Mouse (Mus musculus) limb, embryonic 12.5 days (tissue): ENCODE measurements around the gene Tfip11. TPM values are rescaled to one million over a fixed set of nuclear protein-coding genes. Genes with fewer than 3 reads are reported as not detected.
A peak's percentile ranks its signal among the peaks of the same experiment; 100 is the strongest.

Experiments used
- ATAC-seq: fragments of 200-750 bp; cut with Nextera tagmentation; 2 replicates; pipeline ENCODE4 v1.8.0; 2017; ENCODE audit warnings: low read depth, moderate TSS enrichment; ENCODE audit not compliant: insufficient number of reproducible peaks, insufficient read depth, low FRiP score, low TSS enrichment
- H3K27ac ChIP-seq: fragments of 300-500 bp; sonication (generic); 2 replicates; pipeline ENCODE4 v1.5.1; 2016; ENCODE audit warnings: mild to moderate bottlenecking, moderate library complexity
- H3K27me3 ChIP-seq: fragments of 300-500 bp; sonication (generic); 2 replicates; pipeline ENCODE4 v1.6.1; 2016; ENCODE audit warnings: mild to moderate bottlenecking, moderate library complexity
- H3K36me3 ChIP-seq: fragments of 300-500 bp; sonication (generic); 2 replicates; pipeline ENCODE4 v1.6.1; 2016; ENCODE audit warnings: mild to moderate bottlenecking, moderate library complexity
- H3K4me1 ChIP-seq: fragments of 300-500 bp; sonication (generic); replicated peaks from 2 replicates; pipeline ENCODE4 v1.6.1; 2016
- H3K4me2 ChIP-seq: fragments of 300-500 bp; sonication (generic); 2 replicates; pipeline ENCODE4 v1.6.1; 2016; ENCODE audit warnings: mild to moderate bottlenecking, moderate library complexity
- H3K4me3 ChIP-seq: fragments of 300-500 bp; sonication (generic); replicated peaks from 2 replicates; pipeline ENCODE4 v1.5.1; 2016; ENCODE audit warnings: mild to moderate bottlenecking
- H3K9ac ChIP-seq: fragments of 300-500 bp; sonication (generic); replicated peaks from 2 replicates; pipeline ENCODE4 v1.6.1; 2016; ENCODE audit warnings: mild to moderate bottlenecking, moderate library complexity
- H3K9me3 ChIP-seq: fragments of 300-500 bp; sonication (generic); 2 replicates; pipeline ENCODE4 v1.6.1; 2016; ENCODE audit warnings: mild to moderate bottlenecking, moderate library complexity
- WGBS: fragments of 180-500 bp; shearing (Covaris S2); methylation state at CpG from one replicate; pipeline ENCODE4 v1.1.7; 2016; 5-methylcytosine and 5-hydroxymethylcytosine counted together
- polyA plus RNA-seq: library from polyadenylated mRNA; unstranded; fragments of >200 nt; fragmentation: Nextera tagmentation; extraction: Ambion mirVana; gene quantifications from 2 replicates; pipeline ENCODE4 v1.2.1, GENCODE M21; 2016

Tfip11 gene
- 38.2 and 41.5 TPM in 2 replicates for polyA plus RNA-seq

GRCm38 (mm10) chr5:112325546-112326445 is at the start of gene Tfip11:
Gene Tfip11 (plus strand): TSS chr5:112326358.
- peak within 1 kb of the TSS; percentile 71 for H3K9ac ChIP-seq
- H3K27me3 ChIP-seq = no peaks in the 10 kb centered on the region; the same call in 1 of the 2 replicates
- peak within 1 kb of the TSS; percentile 50; the same call in 1 of the 2 replicates for H3K27ac ChIP-seq
- no peaks in the 10 kb centered on the region for H3K9me3 ChIP-seq
- peaks cover 33% of the 10 kb centered on the region for H3K36me3 ChIP-seq
- peak; percentile 85 for ATAC-seq
- 8% methylated on average over 48 of the region's 48 CpGs for WGBS
- peak within 1 kb of the TSS; percentile 88 for H3K4me2 ChIP-seq
- H3K4me1 ChIP-seq = peaks cover 22% of the 10 kb centered on the region
- H3K4me3 ChIP-seq = peak within 1 kb of the TSS; percentile 98

- under 1% methylated on average over 24 of the region's 24 CpGs for WGBS
- peak; percentile 33 for ATAC-seq
- no peaks in the 10 kb centered on the region for H3K9me3 ChIP-seq
- no peaks in the 10 kb centered on the region for H3K36me3 ChIP-seq
- H3K27ac ChIP-seq = peak overlapping the region; percentile 75
- peak overlapping the region; percentile 74 for H3K9ac ChIP-seq
- H3K27me3 ChIP-seq = no peaks in the 10 kb centered on the region
- peaks cover 45% of the 10 kb centered on the region for H3K4me1 ChIP-seq
- peak overlapping the region; percentile 69 for H3K4me2 ChIP-seq
- peak overlapping the region; percentile 70 for H3K4me3 ChIP-seq
These were observed 49.2 kb upstream of the Tfip11 start for GRCm38 (mm10) chr5:112276907-112277348.

GRCm38 (mm10) chr5:112277906-112278470 is 48.2 kb upstream of the Tfip11 start:
- Histone ChIP-seq H3K4me2 (peak overlapping the region; percentile 69), H3K4me1 (peaks cover 53% of the 10 kb centered on the region), H3K27ac (no peak overlapping the region), H3K36me3 (no peaks in the 10 kb centered on the region), H3K4me3 (0 out of 2 replicates have a peak overlapping the region, but pooled peaks have one; percentile 70), H3K9ac (no peak overlapping the region), H3K9me3 (no peaks in the 10 kb centered on the region), H3K27me3 (no peaks in the 10 kb centered on the region)
- no peak for ATAC-seq
- WGBS = 92% methylated on average over 11 of the region's 11 CpGs

- Histone ChIP-seq H3K27ac (0 out of 2 replicates have a peak overlapping the region, but pooled peaks have one; percentile 23), H3K9ac (no peak overlapping the region), H3K9me3 (no peaks in the 10 kb centered on the region), H3K36me3 (0 out of 2 replicates have a peak, but pooled peaks cover 4% of the 10 kb centered on the region), H3K27me3 (no peaks in the 10 kb centered on the region), H3K4me3 (no peak overlapping the region), H3K4me1 (peaks cover 53% of the 10 kb centered on the region), H3K4me2 (no peak overlapping the region)
- 88% methylated on average over 17 of the region's 17 CpGs for WGBS
- ATAC-seq = no peak
These were observed 46.8 kb upstream of the Tfip11 start for GRCm38 (mm10) chr5:112279181-112280021.

GRCm38 (mm10) chr5:112280151-112280550 is 46.0 kb upstream of the Tfip11 start:
- H3K9me3 ChIP-seq = no peaks in the 10 kb centered on the region
- WGBS = 78% methylated on average over 7 of the region's 7 CpGs
- H3K9ac ChIP-seq = no peak overlapping the region
- H3K4me1 ChIP-seq = peaks cover 49% of the 10 kb centered on the region
- no peak for ATAC-seq
- H3K27me3 ChIP-seq = no peaks in the 10 kb centered on the region
- H3K27ac ChIP-seq = no peak overlapping the region
- H3K4me3 ChIP-seq = no peak overlapping the region
- no peak overlapping the region for H3K4me2 ChIP-seq
- 0 out of 2 replicates have a peak, but pooled peaks cover 4% of the 10 kb centered on the region for H3K36me3 ChIP-seq

- Histone ChIP-seq H3K9ac (no peak overlapping the region), H3K4me1 (peaks cover 47% of the 10 kb centered on the region)
These were observed 45.1 kb upstream of the Tfip11 start for GRCm38 (mm10) chr5:112280863-112281660.

GRCm38 (mm10) chr5:112281676-112282075 is 44.5 kb upstream of the Tfip11 start:
- H3K27ac ChIP-seq = no peak overlapping the region
- no peaks in the 10 kb centered on the region for H3K9me3 ChIP-seq
- no peak for ATAC-seq
- WGBS = 87% methylated on average over 4 of the region's 4 CpGs
- 0 out of 2 replicates have a peak, but pooled peaks cover 4% of the 10 kb centered on the region for H3K36me3 ChIP-seq
- H3K4me2 ChIP-seq = no peak overlapping the region
- H3K9ac ChIP-seq = no peak overlapping the region
- H3K4me1 ChIP-seq = peaks cover 50% of the 10 kb centered on the region
- H3K4me3 ChIP-seq = no peak overlapping the region
- H3K27me3 ChIP-seq = no peaks in the 10 kb centered on the region

More at GRCm38 (mm10) chr5:112280863-112281660, 45.1 kb upstream of the Tfip11 start:
- WGBS = 73% methylated on average over 15 of the region's 15 CpGs
- H3K9me3 ChIP-seq = no peaks in the 10 kb centered on the region
- H3K36me3 ChIP-seq = 0 out of 2 replicates have a peak, but pooled peaks cover 4% of the 10 kb centered on the region
- H3K4me2 ChIP-seq = no peak overlapping the region
- no peak overlapping the region for H3K4me3 ChIP-seq
- ATAC-seq = no peak
- H3K27ac ChIP-seq = no peak overlapping the region
- no peaks in the 10 kb centered on the region for H3K27me3 ChIP-seq

- Histone ChIP-seq H3K4me2 (no peak overlapping the region), H3K9ac (no peak overlapping the region), H3K9me3 (no peaks in the 10 kb centered on the region), H3K4me3 (no peak overlapping the region), H3K36me3 (0 out of 2 replicates have a peak, but pooled peaks cover 4% of the 10 kb centered on the region), H3K4me1 (peaks cover 47% of the 10 kb centered on the region), H3K27ac (no peak overlapping the region), H3K27me3 (no peaks in the 10 kb centered on the region)
- ATAC-seq = no peak
- WGBS = 75% methylated on average over 6 of the region's 6 CpGs
These were observed 43.9 kb upstream of the Tfip11 start for GRCm38 (mm10) chr5:112282123-112282779.

- Histone ChIP-seq H3K4me1 (peaks cover 40% of the 10 kb centered on the region), H3K4me2 (no peak overlapping the region), H3K27me3 (no peaks in the 10 kb centered on the region), H3K9me3 (no peaks in the 10 kb centered on the region), H3K36me3 (0 out of 2 replicates have a peak, but pooled peaks cover 4% of the 10 kb centered on the region), H3K27ac (no peak overlapping the region), H3K9ac (no peak overlapping the region), H3K4me3 (no peak overlapping the region)
- ATAC-seq = no peak
- 72% methylated on average over 9 of the region's 9 CpGs for WGBS
These were observed 43.2 kb upstream of the Tfip11 start for GRCm38 (mm10) chr5:112282780-112283482.
